Mouse (Mus musculus) ES-E14 (cell line): ENCODE results near the gene Palm3. TPM values are rescaled to one million over a fixed set of nuclear protein-coding genes. Genes with fewer than 3 reads are reported as not detected.

Experiments used
- DNase-seq: peaks from one replicate; pipeline ENCODE4 v3.0.0-alpha.2; 2013; ENCODE audit warnings: low read depth, low spot score
- H3K27ac ChIP-seq: 2 replicates; pipeline ENCODE4 v1.5.1; 2012; ENCODE audit warnings: low read depth, mild to moderate bottlenecking, low read length, moderate library complexity, mixed read lengths; ENCODE audit not compliant: poor library complexity, insufficient read depth, severe bottlenecking
- H3K36me3 ChIP-seq: 2 replicates; pipeline ENCODE4 v1.6.1; 2012; ENCODE audit warnings: mild to moderate bottlenecking, low read length, moderate library complexity, mixed read lengths; ENCODE audit not compliant: control insufficient read depth, poor library complexity, insufficient read depth, severe bottlenecking
- H3K4me1 ChIP-seq, 2 experiments: fragments of 150-350 bp in 1 of 2; sonication (generic) in 1 of 2; 2 replicates each; pipeline ENCODE4 v1.6.1; 2012; ENCODE audit warnings: low read length in 2 of 2, mild to moderate bottlenecking in 1 of 2, mixed read lengths in 1 of 2; ENCODE audit not compliant: control insufficient read depth in 2 of 2, insufficient read depth in 2 of 2, poor library complexity in 1 of 2
- H3K4me3 ChIP-seq, 2 experiments: fragments of 150-350 bp in 1 of 2; sonication (generic) in 1 of 2; 2 replicates each; pipeline ENCODE4 v1.5.1; 2012; ENCODE audit warnings: low read length in 2 of 2, low read depth in 1 of 2, mild to moderate bottlenecking in 1 of 2, mixed read lengths in 1 of 2; ENCODE audit not compliant: insufficient read depth in 1 of 2, poor library complexity in 1 of 2, severe bottlenecking in 1 of 2
- H3K9ac ChIP-seq: 2 replicates; pipeline ENCODE4 v1.6.1; 2012; ENCODE audit warnings: low read depth, mild to moderate bottlenecking, low read length, mixed read lengths; ENCODE audit not compliant: poor library complexity, insufficient read depth, severe bottlenecking
- H3K9me3 ChIP-seq: fragments of 150-350 bp; sonication (generic); 2 replicates; pipeline ENCODE4 v1.6.1; 2012; ENCODE audit warnings: low read depth, mild to moderate bottlenecking, low read length; ENCODE audit not compliant: control insufficient read depth, insufficient read depth
- CHD2 ChIP-seq: IDR thresholded peaks from 2 replicates; pipeline ENCODE4 v1.6.1; 2014; ENCODE audit warnings: mild to moderate bottlenecking, low read depth, low read length, inconsistent platforms
- HCFC1 ChIP-seq: IDR thresholded peaks from 2 replicates; pipeline ENCODE4 v1.6.1; 2012; ENCODE audit warnings: low read length, inconsistent platforms, borderline replicate concordance; ENCODE audit not compliant: insufficient read depth
- MAFK ChIP-seq: IDR thresholded peaks from 2 replicates; pipeline ENCODE4 v1.6.1; 2014; ENCODE audit warnings: mild to moderate bottlenecking, low read depth, low read length, inconsistent platforms; ENCODE audit not compliant: insufficient read depth
- ZC3H11A ChIP-seq: IDR thresholded peaks from 2 replicates; pipeline ENCODE4 v1.6.1; 2012; ENCODE audit warnings: low read depth, mild to moderate bottlenecking, inconsistent platforms, low read length, borderline replicate concordance
- ZNF384 ChIP-seq: IDR thresholded peaks from 2 replicates; pipeline ENCODE4 v1.6.1; 2012; ENCODE audit warnings: low read depth, low read length, inconsistent platforms
- in situ Hi-C, 2 experiments: fragments of 600-800 bp; cut with MboI; formaldehyde crosslinking; loops; one replicate each; pipeline ENCODE4 v1.15.1; 2025; ENCODE audit warnings: low sequenced_read_pairs in 2 of 2, inconsistent platforms in 1 of 2; ENCODE audit not compliant: unreplicated experiment in 2 of 2
- total RNA-seq: library from RNA; depleted of rRNA; stranded (reverse); fragments of 300-350 nt; gene quantifications from 2 replicates; pipeline ENCODE4 v1.2.3, GENCODE M21; 2012

The Palm3 gene
- total RNA-seq, 1 experiment = 29.0 TPM

DNA sequence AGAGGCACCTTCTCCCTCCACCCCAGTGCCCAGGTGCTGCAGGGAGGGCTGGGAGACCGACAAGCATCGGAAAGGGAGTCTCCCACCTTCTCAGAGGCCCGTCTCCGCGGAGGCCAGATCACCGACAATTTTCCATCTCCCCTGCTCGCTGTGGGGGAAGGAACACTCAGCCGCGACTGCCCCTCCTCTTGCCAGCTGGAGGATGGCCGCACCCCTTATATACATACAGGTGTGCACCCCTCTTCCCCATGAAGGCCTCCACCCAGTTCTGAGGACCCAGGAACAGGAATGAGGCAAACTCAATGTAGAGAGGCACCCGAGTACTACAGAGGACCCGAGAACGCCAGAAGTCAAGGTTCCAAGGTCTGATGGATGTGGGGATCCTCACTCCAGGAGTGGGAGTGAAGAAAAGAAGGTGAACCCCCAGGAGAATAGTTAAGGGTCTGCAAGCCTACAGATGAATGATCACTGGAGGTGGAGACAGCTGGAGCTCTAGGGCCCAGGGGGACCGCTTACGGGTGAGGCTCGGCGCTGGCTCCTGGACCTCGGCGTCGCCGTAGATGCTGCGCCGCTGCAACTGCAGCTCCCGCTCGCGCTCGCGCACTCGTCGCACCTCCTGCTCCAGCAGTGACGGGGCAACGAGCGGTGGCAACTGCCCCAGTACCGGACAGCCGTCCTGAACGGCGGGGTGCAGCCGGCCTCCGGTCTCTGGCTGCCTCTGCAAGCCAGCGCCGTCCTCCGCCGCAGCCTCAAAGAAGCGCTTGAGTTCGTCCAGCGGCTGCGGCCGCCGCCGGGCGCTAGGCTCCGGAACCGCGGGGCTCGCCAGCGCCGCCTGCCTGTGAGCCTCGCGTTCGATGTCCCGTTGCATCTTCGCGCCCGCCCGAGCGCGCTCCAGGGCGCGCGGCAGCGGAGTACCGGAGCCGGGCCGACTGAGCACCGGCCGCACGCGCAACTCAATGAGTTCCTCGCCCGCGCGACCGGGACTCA is 10.4 kb upstream of the Palm3 start:
- in situ Hi-C loops = loop anchor here in 1 of 2 experiments (10.0 kb wide), 1 partner anchor 344 kb away; no protein-coding TSS in a partner anchor
- Histone ChIP-seq H3K9me3 (no peaks in the 10 kb centered on the region), H3K9ac (peak overlapping the region; percentile 68), H3K4me1 (peaks cover 6 to 7% of the 10 kb centered on the region in 2 experiments; a peak in 3 of 4 replicates), H3K4me3 (peak overlapping the region; percentile 72 to 79), H3K27ac (no peak overlapping the region), H3K36me3 (no peaks in the 10 kb centered on the region)
- DNase-seq = no peak
- TF ChIP-seq ZC3H11A (no peak), ZNF384 (no peak), HCFC1 (no peak), MAFK (no peak), CHD2 (no peak)

GRCm38 (mm10) chr8:84011705-84012498 is 9.4 kb upstream of the Palm3 start, which contains the start of gene 2210011C24Rik:
TSS of gene 2210011C24Rik (minus strand) at chr8:84012171.
- TF ChIP-seq CHD2 = no peak
- no peak for TF ChIP-seq ZC3H11A
- peak; percentile 89 for TF ChIP-seq ZNF384
- no peak for TF ChIP-seq HCFC1
- no peak for TF ChIP-seq MAFK
- H3K4me1 ChIP-seq = peaks cover 6 to 7% of the 10 kb centered on the region in 2 experiments; a peak in 3 of 4 replicates
- peak within 1 kb of the TSS; percentile 68 for H3K9ac ChIP-seq
- no peaks in the 10 kb centered on the region for H3K9me3 ChIP-seq
- peak within 1 kb of the TSS; percentile 72 to 79 for H3K4me3 ChIP-seq
- in situ Hi-C loops = loop anchor here in 1 of 2 experiments (10.0 kb wide), 1 partner anchor 343 kb away; no protein-coding TSS in a partner anchor
- DNase-seq = no peak
- H3K36me3 ChIP-seq = no peaks in the 10 kb centered on the region
- no peak within 1 kb of the TSS for H3K27ac ChIP-seq

DNA sequence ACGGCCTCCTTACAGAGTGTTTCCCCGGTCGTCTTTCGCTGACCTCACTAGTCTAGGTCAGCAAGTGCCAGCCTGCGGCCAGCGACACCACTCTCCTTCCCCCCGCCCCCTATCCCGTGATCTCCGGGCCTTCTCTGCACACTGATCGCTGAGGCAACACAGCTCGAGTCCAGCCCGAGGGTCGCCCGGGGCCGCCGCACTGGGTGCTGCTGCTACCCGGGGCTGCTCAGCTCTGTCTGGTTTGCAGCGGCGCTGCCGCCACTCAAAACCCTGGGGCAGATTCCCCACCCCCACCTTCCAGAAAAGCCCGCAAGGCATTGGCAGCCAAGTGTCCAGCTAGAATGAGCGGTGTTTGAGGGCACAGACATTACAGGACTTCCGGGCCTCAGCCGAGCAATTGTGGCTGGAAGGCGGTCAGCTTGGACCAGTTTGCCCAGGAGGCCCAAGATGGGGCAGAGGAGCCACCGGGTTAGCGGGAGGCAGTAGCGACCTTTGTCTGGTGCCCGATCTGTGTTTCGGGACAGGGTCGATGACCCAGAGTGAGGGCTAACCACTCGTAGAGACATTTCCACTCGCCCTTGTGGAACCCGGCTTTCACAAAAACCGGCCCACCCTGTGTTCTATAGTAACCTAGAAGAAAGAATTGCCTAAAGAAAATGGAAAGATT is 8.6 kb upstream of the Palm3 start:
- TF ChIP-seq ZC3H11A (no peak), MAFK (no peak), CHD2 (no peak), HCFC1 (no peak), ZNF384 (no peak)
- in situ Hi-C loops = loop anchor here in 1 of 2 experiments (10.0 kb wide), 1 partner anchor 342 kb away; no protein-coding TSS in a partner anchor
- no peaks in the 10 kb centered on the region for H3K36me3 ChIP-seq
- peak overlapping the region; percentile 72 to 79 for H3K4me3 ChIP-seq
- H3K9ac ChIP-seq = peak overlapping the region; percentile 63
- peaks cover 4 to 9% of the 10 kb centered on the region in 2 experiments; a peak in 3 of 4 replicates for H3K4me1 ChIP-seq
- no peak overlapping the region for H3K27ac ChIP-seq
- no peak for DNase-seq
- H3K9me3 ChIP-seq = no peaks in the 10 kb centered on the region
